Mouse (Mus musculus) forebrain, embryonic 12.5 days (tissue): ENCODE data around the gene Dennd5a. TPM values are rescaled to one million over a fixed set of nuclear protein-coding genes. Genes with fewer than 3 reads are reported as not detected.
"Not testable (repeated sequence)": the region's sequence is repeated elsewhere in the genome, so short reads cannot be mapped to it uniquely, and the experiment has no call there.

Source experiments
- ATAC-seq: fragments of 200-750 bp; cut with Nextera tagmentation; 2 replicates; pipeline ENCODE4 v1.8.0; 2017; ENCODE audit warnings: moderate TSS enrichment; ENCODE audit not compliant: low FRiP score
- H3K27ac ChIP-seq: fragments of 300-500 bp; sonication (generic); 2 replicates; pipeline ENCODE4 v1.5.1; 2016; ENCODE audit warnings: mild to moderate bottlenecking
- H3K27me3 ChIP-seq: fragments of 300-500 bp; sonication (generic); 2 replicates; pipeline ENCODE4 v1.6.1; 2016; ENCODE audit warnings: mild to moderate bottlenecking
- H3K36me3 ChIP-seq: fragments of 300-500 bp; sonication (generic); replicated peaks from 2 replicates; pipeline ENCODE4 v1.6.1; 2016; ENCODE audit warnings: mild to moderate bottlenecking
- H3K4me1 ChIP-seq: fragments of 300-500 bp; sonication (generic); 2 replicates; pipeline ENCODE4 v1.6.1; 2016
- H3K4me2 ChIP-seq: fragments of 300-500 bp; sonication (generic); 2 replicates; pipeline ENCODE4 v1.6.1; 2016; ENCODE audit warnings: mild to moderate bottlenecking, moderate library complexity
- H3K4me3 ChIP-seq: fragments of 300-500 bp; sonication (generic); replicated peaks from 2 replicates; pipeline ENCODE4 v1.5.1; 2016; ENCODE audit warnings: mild to moderate bottlenecking
- H3K9ac ChIP-seq: fragments of 300-500 bp; sonication (generic); 2 replicates; pipeline ENCODE4 v1.6.1; 2016; ENCODE audit warnings: mild to moderate bottlenecking
- H3K9me3 ChIP-seq: fragments of 300-500 bp; sonication (generic); 2 replicates; pipeline ENCODE4 v1.6.1; 2016
- WGBS: fragments of 180-500 bp; shearing (Covaris S2); methylation state at CpG from one replicate; pipeline ENCODE4 v1.1.7; 2016; 5-methylcytosine and 5-hydroxymethylcytosine counted together
- polyA plus RNA-seq: library from polyadenylated mRNA; unstranded; fragments of >200 nt; fragmentation: Nextera tagmentation; extraction: Ambion mirVana; gene quantifications from 2 replicates; pipeline ENCODE4 v1.2.1, GENCODE M21; 2016

Gene Dennd5a
- 52.2 and 53.6 TPM in 2 replicates for polyA plus RNA-seq

DNA sequence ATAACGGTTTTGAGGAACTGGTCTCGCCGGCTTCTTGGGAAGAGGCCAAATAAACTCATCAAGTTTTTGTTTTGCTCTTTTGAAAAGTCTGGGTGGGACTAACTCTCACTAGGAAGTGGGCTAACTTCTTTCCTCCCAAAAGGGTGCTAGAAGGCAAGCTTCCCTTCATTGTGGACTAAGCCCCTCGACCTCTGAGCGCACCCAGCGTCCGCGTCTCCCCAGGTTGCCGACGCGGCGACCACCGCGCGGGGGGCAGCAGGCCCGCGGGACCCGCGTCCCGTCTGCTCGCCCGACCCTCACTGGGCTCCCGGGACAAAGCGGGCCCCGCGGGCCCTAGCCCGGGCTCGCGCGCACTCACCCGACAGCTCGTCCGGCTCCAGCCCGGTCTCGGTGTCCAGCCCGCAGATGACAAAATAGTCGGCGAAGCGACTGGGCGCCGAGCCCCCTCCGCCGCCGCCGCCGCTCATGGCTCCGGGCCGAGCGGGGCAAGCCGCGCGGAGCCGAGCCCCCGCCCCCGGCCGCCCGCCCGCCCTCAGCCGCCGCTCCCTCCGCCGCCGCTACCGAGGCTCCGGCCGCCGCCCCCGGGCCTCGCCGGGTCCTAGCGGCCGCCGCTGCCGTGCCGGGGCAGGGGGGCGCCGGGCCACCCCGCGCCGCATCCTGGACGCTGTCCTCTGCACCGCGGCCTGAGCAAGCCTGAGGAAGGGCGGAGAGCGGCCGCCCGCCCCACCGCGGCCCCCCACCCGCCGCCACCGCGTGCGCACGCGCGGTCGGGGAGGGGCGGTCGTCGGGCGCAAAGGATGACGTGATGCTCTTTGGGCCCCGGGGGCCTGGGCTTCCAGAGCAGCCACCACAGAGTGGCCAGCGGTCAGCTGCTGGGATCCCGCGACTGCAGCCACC is at the start of gene Dennd5a:
Gene Dennd5a, minus strand, starts transcription at position 755 of the 897 bp plus-strand sequence.
- peak within 1 kb of the TSS; percentile 96 for H3K4me3 ChIP-seq
- peak within 1 kb of the TSS; percentile 96 for H3K9ac ChIP-seq
- H3K4me1 ChIP-seq = peaks cover 38% of the 10 kb centered on the region
- H3K27me3 ChIP-seq = no peaks in the 10 kb centered on the region
- peak within 1 kb of the TSS; percentile 94 for H3K27ac ChIP-seq
- peak within 1 kb of the TSS; percentile 83 for H3K4me2 ChIP-seq
- H3K36me3 ChIP-seq = no peaks in the 10 kb centered on the region
- peak; percentile 95 for ATAC-seq
- H3K9me3 ChIP-seq = no peaks in the 10 kb centered on the region
- under 1% methylated on average over 95 of the region's 107 CpGs for WGBS

DNA sequence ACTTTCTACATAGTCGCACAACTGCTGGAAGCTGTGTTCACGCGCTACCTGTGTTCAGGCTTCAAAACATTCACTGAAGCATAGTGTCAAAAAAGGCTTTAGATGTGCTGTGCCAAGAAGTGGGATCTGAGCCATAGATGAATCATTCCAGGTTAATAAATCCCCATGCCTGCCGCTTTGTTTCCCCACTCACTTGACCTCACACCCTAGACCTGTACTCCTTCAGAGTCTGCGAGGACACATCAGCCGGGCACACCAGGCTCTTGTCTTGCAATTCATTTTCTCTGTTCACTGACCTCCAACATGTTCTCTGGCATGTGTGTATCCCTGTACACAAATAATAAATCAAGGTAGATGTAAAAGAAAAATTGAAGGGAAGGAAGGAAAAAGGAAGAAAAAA is 48.8 kb upstream of the Dennd5a start:
- no peaks in the 10 kb centered on the region for H3K36me3 ChIP-seq
- no peaks in the 10 kb centered on the region for H3K27me3 ChIP-seq
- no peaks in the 10 kb centered on the region for H3K4me1 ChIP-seq
- no peak overlapping the region for H3K27ac ChIP-seq
- H3K9me3 ChIP-seq = no peaks in the 10 kb centered on the region
- 89% methylated on average over 6 of the region's 6 CpGs for WGBS
- H3K4me3 ChIP-seq = no peak overlapping the region
- no peak overlapping the region for H3K4me2 ChIP-seq
- no peak for ATAC-seq
- no peak overlapping the region for H3K9ac ChIP-seq

DNA sequence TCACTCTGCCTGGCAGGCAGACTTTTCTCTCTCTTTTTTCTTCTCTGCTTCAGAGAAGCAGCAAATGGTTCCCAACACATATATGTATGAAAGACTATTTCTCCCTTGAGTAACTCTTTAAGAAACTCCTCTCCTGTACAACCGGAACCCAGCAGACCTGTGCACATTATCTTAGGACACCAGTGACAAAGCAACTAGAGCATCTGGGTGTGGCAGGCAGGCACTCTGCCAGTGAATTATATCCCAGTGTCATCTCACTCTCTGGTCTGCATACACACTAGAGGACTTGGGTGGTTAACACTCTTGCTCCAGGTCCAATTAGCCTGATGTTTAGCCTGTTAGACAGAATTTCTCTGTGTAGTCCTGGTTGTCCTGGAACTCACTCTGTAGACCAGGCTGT is 48.2 kb upstream of the Dennd5a start:
- Histone ChIP-seq H3K4me2 (no peak overlapping the region), H3K9ac (no peak overlapping the region), H3K4me1 (no peaks in the 10 kb centered on the region), H3K27me3 (no peaks in the 10 kb centered on the region), H3K27ac (no peak overlapping the region), H3K36me3 (no peaks in the 10 kb centered on the region), H3K4me3 (no peak overlapping the region), H3K9me3 (no peaks in the 10 kb centered on the region)
- no peak for ATAC-seq
- WGBS = 96% methylated on average over 1 of the region's 1 CpGs

DNA sequence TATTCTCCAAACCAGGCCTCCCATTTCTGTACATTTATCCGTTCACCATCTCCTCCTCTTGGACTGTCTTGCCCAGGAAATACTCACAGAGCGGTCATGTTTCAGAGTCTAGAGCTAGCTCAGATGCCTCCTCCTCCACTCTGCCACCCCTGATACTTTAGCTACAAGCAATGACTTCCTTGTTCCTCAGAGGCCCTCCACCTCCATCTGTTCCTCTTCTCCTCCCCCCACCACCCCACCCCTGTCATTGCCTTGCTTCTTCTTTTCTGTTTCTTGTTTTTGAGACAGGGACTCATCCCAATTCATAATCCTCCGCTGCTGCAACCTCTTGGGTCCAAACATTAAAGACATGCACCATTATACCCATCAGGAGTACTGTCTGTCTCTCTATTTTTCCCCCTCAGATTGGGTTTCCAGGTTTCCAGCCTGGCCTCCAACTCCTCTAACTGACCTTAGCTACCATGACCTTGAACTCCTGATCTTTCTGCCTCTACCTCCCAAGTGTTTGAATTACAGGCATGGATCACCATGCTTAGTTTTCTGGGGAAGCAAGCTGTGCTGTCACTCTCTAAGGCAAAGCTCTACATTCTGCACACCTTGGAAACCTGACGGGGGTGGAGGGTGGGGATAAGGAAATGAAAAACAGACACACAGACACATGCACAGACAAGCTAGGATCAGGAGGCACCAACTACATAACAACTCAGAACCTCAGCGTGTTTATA is 46.4 kb upstream of the Dennd5a start:
- Histone ChIP-seq H3K27ac (no peak overlapping the region), H3K9me3 (no peaks in the 10 kb centered on the region), H3K27me3 (no peaks in the 10 kb centered on the region; the same call in 1 of the 2 replicates), H3K4me3 (no peak overlapping the region), H3K4me2 (no peak overlapping the region), H3K9ac (no peak overlapping the region), H3K4me1 (peaks cover 5% of the 10 kb centered on the region; the same call in 1 of the 2 replicates), H3K36me3 (no peaks in the 10 kb centered on the region)
- ATAC-seq = no peak
- 82% methylated on average over 5 of the region's 5 CpGs for WGBS

DNA sequence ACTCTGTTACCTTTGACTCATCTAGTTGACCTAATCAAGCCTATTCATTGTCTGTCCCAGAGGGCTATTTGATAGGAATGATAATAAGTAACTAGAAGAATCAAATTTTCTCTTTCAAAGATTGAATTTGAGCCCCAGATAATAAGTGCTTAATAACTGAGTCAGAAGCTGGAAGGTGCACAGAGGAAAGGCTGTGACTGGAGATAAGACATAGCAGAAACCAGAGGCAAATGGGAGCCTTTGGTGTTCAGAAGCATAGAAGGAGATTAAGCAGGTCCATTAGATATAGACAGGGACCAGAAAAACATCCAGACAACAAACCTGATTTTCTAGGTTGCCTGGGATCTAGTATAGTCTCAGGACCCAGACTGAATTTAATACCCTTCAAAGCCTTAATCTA is 45.7 kb upstream of the Dennd5a start:
- no peak overlapping the region for H3K4me2 ChIP-seq
- ATAC-seq = no peak
- no peaks in the 10 kb centered on the region; the same call in 1 of the 2 replicates for H3K27me3 ChIP-seq
- H3K27ac ChIP-seq = no peak overlapping the region
- peaks cover 5% of the 10 kb centered on the region; the same call in 1 of the 2 replicates for H3K4me1 ChIP-seq
- no peaks in the 10 kb centered on the region for H3K9me3 ChIP-seq
- H3K4me3 ChIP-seq = no peak overlapping the region
- no peak overlapping the region for H3K9ac ChIP-seq
- H3K36me3 ChIP-seq = no peaks in the 10 kb centered on the region

DNA sequence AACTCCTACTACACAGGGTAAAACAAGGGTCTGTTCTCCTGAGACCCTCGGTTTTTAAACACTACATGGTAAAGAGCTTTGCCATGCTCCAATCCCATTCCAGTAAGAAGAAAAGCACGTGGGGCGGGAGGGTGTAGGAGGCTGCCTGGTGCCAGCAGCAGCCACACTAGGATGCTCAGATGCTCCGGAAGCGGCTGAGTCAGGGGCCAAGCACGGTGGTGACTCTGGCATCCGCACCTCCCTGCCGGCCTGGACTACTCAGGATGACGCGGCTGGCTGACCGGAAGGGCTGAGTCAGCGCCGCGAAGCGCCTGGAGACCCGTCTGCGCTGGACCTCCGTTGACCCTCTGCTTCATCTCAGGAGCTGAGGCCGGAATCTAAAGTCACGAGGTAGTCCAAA is 42.7 kb upstream of the Dennd5a start:
- no peaks in the 10 kb centered on the region for H3K36me3 ChIP-seq
- H3K9ac ChIP-seq = peak overlapping the region; percentile 21; the same call in 1 of the 2 replicates
- no peak for ATAC-seq
- no peak overlapping the region for H3K27ac ChIP-seq
- peaks cover 5% of the 10 kb centered on the region; the same call in 1 of the 2 replicates for H3K4me1 ChIP-seq
- H3K27me3 ChIP-seq = no peaks in the 10 kb centered on the region; the same call in 1 of the 2 replicates
- no peaks in the 10 kb centered on the region for H3K9me3 ChIP-seq
- H3K4me2 ChIP-seq = peak overlapping the region; percentile 43
- 26% methylated on average over 20 of the region's 20 CpGs for WGBS
- H3K4me3 ChIP-seq = no peak overlapping the region; the same call in 1 of the 2 replicates

DNA sequence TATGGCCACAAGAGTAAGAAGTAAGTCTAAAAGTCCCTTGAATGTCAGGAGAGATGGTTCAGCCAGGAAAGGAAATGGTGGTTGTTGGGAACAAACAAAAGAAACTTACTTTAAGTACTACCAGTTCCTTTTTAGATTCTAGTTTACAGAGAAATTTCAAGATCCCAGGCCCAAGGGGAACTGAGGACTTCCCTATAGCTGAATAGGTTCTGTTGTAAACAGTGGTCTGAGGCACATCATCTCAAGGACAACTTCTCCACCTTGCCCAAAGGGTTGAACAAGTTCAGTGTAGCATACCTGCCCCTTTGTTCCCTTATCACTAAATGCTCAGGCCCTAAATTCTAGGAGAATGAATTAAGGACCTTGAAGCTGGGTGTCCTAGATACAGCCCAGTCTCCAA is 41.8 kb upstream of the Dennd5a start:
- no peak for ATAC-seq
- Histone ChIP-seq H3K27me3 (no peaks in the 10 kb centered on the region; the same call in 1 of the 2 replicates), H3K4me3 (no peak overlapping the region), H3K4me2 (no peak overlapping the region), H3K36me3 (no peaks in the 10 kb centered on the region), H3K27ac (no peak overlapping the region), H3K9ac (no peak overlapping the region), H3K9me3 (no peaks in the 10 kb centered on the region), H3K4me1 (peaks cover 5% of the 10 kb centered on the region; the same call in 1 of the 2 replicates)

DNA sequence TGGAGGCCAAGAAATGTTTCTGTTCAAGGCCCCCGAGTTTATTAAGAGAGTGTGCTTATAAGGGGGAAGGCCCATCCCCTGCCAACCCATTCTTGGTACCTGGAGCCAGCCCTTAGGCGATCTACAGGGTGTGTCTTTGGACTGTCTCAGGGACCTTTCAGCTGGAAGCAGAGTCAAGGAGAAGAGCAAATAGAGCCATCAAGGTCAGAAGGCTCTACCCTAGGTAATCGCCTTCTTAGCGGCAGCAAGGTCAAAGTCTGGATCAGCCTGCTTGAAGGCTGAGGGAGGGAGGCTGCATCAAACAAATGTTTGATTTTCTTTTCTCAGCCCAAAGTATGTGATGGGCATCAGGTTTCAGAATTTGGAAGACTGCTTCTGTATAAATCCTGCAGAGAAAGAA is 38.1 kb upstream of the Dennd5a start:
- H3K36me3 ChIP-seq = no peaks in the 10 kb centered on the region
- peaks cover 4% of the 10 kb centered on the region; the same call in 1 of the 2 replicates for H3K27me3 ChIP-seq
- no peak overlapping the region for H3K27ac ChIP-seq
- H3K4me3 ChIP-seq = no peak overlapping the region
- no peak for ATAC-seq
- H3K9ac ChIP-seq = no peak overlapping the region
- H3K4me2 ChIP-seq = no peak overlapping the region
- no peaks in the 10 kb centered on the region for H3K9me3 ChIP-seq
- WGBS = 87% methylated on average over 4 of the region's 4 CpGs
- H3K4me1 ChIP-seq = peaks cover 5% of the 10 kb centered on the region; the same call in 1 of the 2 replicates

DNA sequence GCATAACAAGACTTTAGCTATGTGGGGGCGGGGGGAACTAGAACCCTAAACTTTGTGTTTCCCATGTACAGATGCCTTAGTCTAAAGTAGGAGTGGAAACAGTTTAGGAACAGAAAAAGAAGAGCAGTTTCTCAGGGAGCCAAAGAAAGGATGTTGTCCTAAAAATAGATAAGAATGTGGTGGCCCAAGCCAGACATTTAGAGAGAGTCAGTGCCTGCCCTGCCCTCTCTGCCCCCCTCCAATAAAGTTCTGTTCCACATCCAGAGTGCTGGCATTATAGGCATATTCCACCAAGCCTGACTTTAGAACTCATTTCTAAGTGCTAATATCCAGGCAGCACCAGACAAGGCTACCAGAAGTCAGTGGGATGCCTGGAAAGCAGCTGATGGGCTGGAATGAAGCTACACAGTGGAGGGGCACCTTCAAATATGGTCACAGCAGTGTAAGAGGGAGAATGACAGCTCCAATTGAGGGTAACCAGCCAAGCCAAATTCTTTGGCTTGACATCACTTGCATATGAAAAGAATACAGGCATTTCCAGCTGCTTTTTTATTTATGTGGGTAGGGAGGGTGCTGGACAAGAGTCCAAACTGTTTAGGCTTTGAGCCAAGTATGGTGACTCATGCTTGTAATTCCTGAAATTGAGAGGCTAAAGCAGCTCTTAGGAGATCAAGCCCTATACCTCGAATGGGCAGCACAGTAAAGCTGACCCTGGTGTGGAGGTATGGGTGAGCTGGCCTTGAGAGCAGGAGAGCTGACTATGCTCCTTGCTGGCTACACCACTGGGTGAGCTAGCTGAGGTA is 33.1 kb upstream of the Dennd5a start:
- H3K4me3 ChIP-seq = no peak overlapping the region
- no peak overlapping the region for H3K9ac ChIP-seq
- 0 out of 2 replicates have a peak, but pooled peaks cover 6% of the 10 kb centered on the region for H3K27me3 ChIP-seq
- ATAC-seq = no peak
- H3K36me3 ChIP-seq = no peaks in the 10 kb centered on the region
- no peaks in the 10 kb centered on the region for H3K9me3 ChIP-seq
- H3K4me2 ChIP-seq = no peak overlapping the region
- no peak overlapping the region for H3K27ac ChIP-seq
- H3K4me1 ChIP-seq = no peaks in the 10 kb centered on the region
- WGBS = 55% methylated on average over 2 of the region's 2 CpGs

DNA sequence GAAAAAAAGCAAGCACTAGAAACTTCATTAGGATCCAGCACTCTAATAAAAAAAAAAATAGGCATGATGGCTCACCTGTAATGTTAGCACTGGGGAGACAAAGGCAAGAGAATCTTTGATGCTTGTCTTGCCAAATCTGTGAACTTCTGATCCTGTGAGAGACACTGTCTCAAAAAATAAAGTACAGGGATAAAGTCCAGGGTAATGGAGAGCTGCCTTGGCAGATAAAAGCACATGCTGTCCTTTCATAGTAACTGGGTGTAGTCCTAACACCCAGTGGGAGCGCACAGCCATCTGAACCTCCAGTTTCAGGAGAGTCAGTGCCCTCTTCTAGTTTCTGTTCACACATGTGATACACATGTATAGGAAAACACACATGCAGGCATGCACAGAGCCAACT is 31.0 kb upstream of the Dennd5a start:
- Histone ChIP-seq H3K4me2 (no peak overlapping the region), H3K27ac (no peak overlapping the region), H3K36me3 (no peaks in the 10 kb centered on the region), H3K4me1 (no peaks in the 10 kb centered on the region), H3K27me3 (0 out of 2 replicates have a peak, but pooled peaks cover 6% of the 10 kb centered on the region), H3K9me3 (no peaks in the 10 kb centered on the region), H3K9ac (no peak overlapping the region), H3K4me3 (no peak overlapping the region)
- no peak for ATAC-seq
- 97% methylated on average over 1 of the region's 1 CpGs for WGBS

DNA sequence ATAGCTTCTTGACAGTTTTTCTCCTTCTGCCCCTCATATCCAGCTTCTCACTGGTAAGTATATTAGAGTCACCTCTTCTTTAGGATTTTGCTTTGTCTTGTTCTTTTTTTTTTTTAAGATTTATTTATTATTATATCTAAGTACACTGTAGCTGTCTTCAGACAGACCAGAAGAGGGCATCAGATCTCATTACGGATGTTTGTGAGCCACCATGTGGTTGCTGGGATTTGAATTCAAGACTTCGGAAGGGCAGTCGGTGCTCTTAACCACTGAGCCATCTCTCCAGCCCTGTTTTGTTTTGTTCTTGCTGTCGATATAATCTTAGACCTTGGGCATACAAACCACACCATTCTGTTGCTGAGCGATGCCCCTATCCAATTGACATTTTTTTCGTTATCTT is 26.5 kb upstream of the Dennd5a start, which contains the start of gene Tmem41b:
Gene Tmem41b, minus strand, starts transcription at position 155 of the 400 bp plus-strand sequence.
- Histone ChIP-seq H3K4me3 (peak within 1 kb of the TSS; percentile 66), H3K4me1 (peaks cover 15% of the 10 kb centered on the region), H3K9ac (peak within 1 kb of the TSS; percentile 74), H3K4me2 (peak within 1 kb of the TSS; percentile 82), H3K27ac (peak within 1 kb of the TSS; percentile 81)
- not testable (repeated sequence) for H3K27me3 ChIP-seq, H3K36me3 ChIP-seq, H3K9me3 ChIP-seq, ATAC-seq
- WGBS = 39% methylated on average over 6 of the region's 6 CpGs
